Mouse (Mus musculus): ENCODE measurements around the gene Dync1i1.

Gene Dync1i1

GRCm38 (mm10) chr6:5775461-5775860 lies 50.0 kb downstream of the Dync1i1 start:
- DNase-seq (ENCODE audit: low spot score): no peak

GRCm38 (mm10) chr6:5781752-5782151 lies 56.3 kb downstream of the Dync1i1 start:
- no peak for DNase-seq (ENCODE audit: low spot score)

GRCm38 (mm10) chr6:5783830-5784229 lies 58.4 kb downstream of the Dync1i1 start:
- DNase-seq (ENCODE audit: low spot score): no peak

GRCm38 (mm10) chr6:5790607-5791006 lies 65.2 kb downstream of the Dync1i1 start:
- no peak for DNase-seq (ENCODE audit: low spot score)

GRCm38 (mm10) chr6:5794106-5794753 lies 68.8 kb downstream of the Dync1i1 start:
- DNase-seq (ENCODE audit: low spot score): no peak

- no peak for DNase-seq (ENCODE audit: low spot score)
Observed at GRCm38 (mm10) chr6:5795314-5795713, 69.9 kb downstream of the Dync1i1 start.

- DNase-seq (ENCODE audit: low spot score): no peak
Observed at GRCm38 (mm10) chr6:5802124-5802839, 76.8 kb downstream of the Dync1i1 start.

- DNase-seq (ENCODE audit: low spot score): no peak
Observed at GRCm38 (mm10) chr6:5802840-5803491, 77.5 kb downstream of the Dync1i1 start.

- DNase-seq (ENCODE audit: low spot score): no peak
Observed at GRCm38 (mm10) chr6:5808008-5808421, 82.6 kb downstream of the Dync1i1 start.

GRCm38 (mm10) chr6:5812076-5812475 lies 86.6 kb downstream of the Dync1i1 start:
- DNase-seq (ENCODE audit: low spot score): no peak

GRCm38 (mm10) chr6:5819674-5820073 lies 94.2 kb downstream of the Dync1i1 start:
- DNase-seq (ENCODE audit: low spot score): no peak

GRCm38 (mm10) chr6:5825461-5825860 lies 100.0 kb downstream of the Dync1i1 start:
- no peak for DNase-seq (ENCODE audit: low spot score)

- DNase-seq (ENCODE audit: low spot score): no peak
Observed at GRCm38 (mm10) chr6:5827064-5827463, 101.6 kb downstream of the Dync1i1 start.

GRCm38 (mm10) chr6:5828409-5828974 lies 103.1 kb downstream of the Dync1i1 start:
- no peak for DNase-seq (ENCODE audit: low spot score)

- no peak for DNase-seq (ENCODE audit: low spot score)
Observed at GRCm38 (mm10) chr6:5829148-5829547, 103.7 kb downstream of the Dync1i1 start.

GRCm38 (mm10) chr6:5830717-5831116 lies 105.3 kb downstream of the Dync1i1 start:
- DNase-seq (ENCODE audit: low spot score): no peak

- no peak for DNase-seq (ENCODE audit: low spot score)
Observed at GRCm38 (mm10) chr6:5831233-5831632, 105.8 kb downstream of the Dync1i1 start.

- DNase-seq (ENCODE audit: low spot score): no peak
Observed at GRCm38 (mm10) chr6:5832838-5833237, 107.4 kb downstream of the Dync1i1 start.

GRCm38 (mm10) chr6:5842466-5842865 lies 117.0 kb downstream of the Dync1i1 start:
- DNase-seq (ENCODE audit: low spot score): no peak

- DNase-seq (ENCODE audit: low spot score): no peak
Observed at GRCm38 (mm10) chr6:5846154-5846553, 120.7 kb downstream of the Dync1i1 start.

- no peak for DNase-seq (ENCODE audit: low spot score)
Observed at GRCm38 (mm10) chr6:5854048-5854836, 128.8 kb downstream of the Dync1i1 start.

GRCm38 (mm10) chr6:5855526-5855925 lies 130.1 kb downstream of the Dync1i1 start:
- DNase-seq (ENCODE audit: low spot score): no peak
